Mouse (Mus musculus): ENCODE results near the gene A4gnt. TPM values are rescaled to one million over a fixed set of nuclear protein-coding genes. Genes with fewer than 3 reads are reported as not detected.
A peak's percentile ranks its signal among the peaks of the same experiment; 100 is the strongest.

A4gnt gene
- polyA plus RNA-seq (2015; fragmentation: Nextera tagmentation; extraction: Ambion mirVana) = not detected in 2 replicates

DNA sequence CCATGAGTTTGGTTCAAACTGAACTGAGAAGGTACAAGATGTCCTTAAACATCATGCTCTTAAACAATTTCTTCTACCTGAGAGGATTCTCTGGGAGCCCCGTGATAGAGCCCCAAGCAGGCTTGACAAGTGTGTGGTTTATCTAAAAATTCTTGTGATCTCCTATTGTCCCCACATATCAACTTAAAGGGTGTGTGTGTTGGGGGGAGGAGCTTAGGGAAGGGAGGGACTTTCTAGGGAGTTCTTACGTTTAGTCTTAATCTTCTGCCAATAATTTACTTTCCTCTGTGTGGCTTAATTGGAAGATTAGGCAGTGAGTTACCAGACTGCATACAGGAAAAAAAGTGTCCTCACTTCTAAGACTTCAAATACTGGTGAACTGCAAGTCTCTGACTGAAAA is at the start of gene A4gnt:
Gene A4gnt (plus strand): TSS at position 301 of the 400 bp plus-strand sequence.
- Histone ChIP-seq H3K4me3 (ENCODE audit: low read depth, low read length) (no peak within 1 kb of the TSS), H3K27me3 (ENCODE audit: control insufficient read depth, insufficient read depth, low read depth, low read length) (no peaks in the 10 kb centered on the region), H3K4me1 (ENCODE audit: control insufficient read depth, insufficient read depth, low read length) (no peaks in the 10 kb centered on the region), H3K9me3 (replicated peaks; ENCODE audit: control insufficient read depth, low read length, poor library complexity, severe bottlenecking) (no peaks in the 10 kb centered on the region), H3K4me2 (ENCODE audit: low read length) (no peak within 1 kb of the TSS), H3K9ac (ENCODE audit: low read depth, low read length) (no peak within 1 kb of the TSS), H3K27ac (ENCODE audit: low read length) (no peak within 1 kb of the TSS), H3K36me3 (ENCODE audit: control insufficient read depth, insufficient read depth, low read length) (no peaks in the 10 kb centered on the region)
- WGBS = 48% methylated on average over 2 of the region's 2 CpGs
- ATAC-seq = no peak

- no peak for ATAC-seq
- Histone ChIP-seq H3K4me3 (ENCODE audit: low read depth, low read length) (no peak overlapping the region), H3K27ac (ENCODE audit: low read length) (no peak overlapping the region), H3K4me2 (ENCODE audit: low read length) (no peak overlapping the region), H3K36me3 (ENCODE audit: control insufficient read depth, insufficient read depth, low read length) (no peaks in the 10 kb centered on the region), H3K9me3 (replicated peaks; ENCODE audit: control insufficient read depth, low read length, poor library complexity, severe bottlenecking) (no peaks in the 10 kb centered on the region), H3K4me1 (ENCODE audit: control insufficient read depth, insufficient read depth, low read length) (peaks cover 22% of the 10 kb centered on the region), H3K27me3 (ENCODE audit: control insufficient read depth, insufficient read depth, low read depth, low read length) (no peaks in the 10 kb centered on the region), H3K9ac (ENCODE audit: low read depth, low read length) (no peak overlapping the region)
- WGBS = 33% methylated on average over 11 of the region's 11 CpGs
Measured at GRCm38 (mm10) chr9:99563714-99564113, 48.6 kb upstream of the A4gnt start.

DNA sequence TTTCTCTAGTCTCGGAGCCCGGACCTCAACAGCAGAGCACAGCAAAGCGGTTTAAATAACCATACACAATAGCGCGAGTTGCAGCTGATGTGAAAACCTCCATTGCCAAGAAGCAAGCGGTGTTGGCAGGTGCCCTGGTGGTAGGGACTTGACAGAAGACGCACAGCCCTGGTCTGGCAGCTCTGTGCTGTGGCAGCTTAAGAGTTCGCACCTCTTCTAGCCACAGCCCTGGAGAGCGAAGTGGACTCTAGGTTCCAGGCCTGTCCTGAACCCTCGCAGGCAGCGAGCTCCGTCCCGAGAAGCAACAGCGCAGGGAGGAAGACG is 44.3 kb upstream of the A4gnt start:
- no peaks in the 10 kb centered on the region for H3K36me3 ChIP-seq (ENCODE audit: control insufficient read depth, insufficient read depth, low read length)
- peaks cover 26% of the 10 kb centered on the region for H3K4me1 ChIP-seq (ENCODE audit: control insufficient read depth, insufficient read depth, low read length)
- no peaks in the 10 kb centered on the region for H3K9me3 ChIP-seq (replicated peaks; ENCODE audit: control insufficient read depth, low read length, poor library complexity, severe bottlenecking)
- ATAC-seq = peak; percentile 69
- peak overlapping the region; percentile 82 for H3K4me3 ChIP-seq (ENCODE audit: low read depth, low read length)
- peak overlapping the region; percentile 82 for H3K9ac ChIP-seq (ENCODE audit: low read depth, low read length)
- under 1% methylated on average over 15 of the region's 15 CpGs for WGBS
- no peaks in the 10 kb centered on the region for H3K27me3 ChIP-seq (ENCODE audit: control insufficient read depth, insufficient read depth, low read depth, low read length)
- H3K27ac ChIP-seq (ENCODE audit: low read length) = peak overlapping the region; percentile 95
- H3K4me2 ChIP-seq (ENCODE audit: low read length) = peak overlapping the region; percentile 90

GRCm38 (mm10) chr9:99568347-99569070 is 43.8 kb upstream of the A4gnt start, which contains the start of gene Armc8:
TSS of gene Armc8 (minus strand) at chr9:99568899.
- Histone ChIP-seq H3K4me3 (ENCODE audit: low read depth, low read length) (peak within 1 kb of the TSS; percentile 82), H3K36me3 (ENCODE audit: control insufficient read depth, insufficient read depth, low read length) (no peaks in the 10 kb centered on the region), H3K4me2 (ENCODE audit: low read length) (peak within 1 kb of the TSS; percentile 90), H3K27ac (ENCODE audit: low read length) (peak within 1 kb of the TSS; percentile 95), H3K9me3 (replicated peaks; ENCODE audit: control insufficient read depth, low read length, poor library complexity, severe bottlenecking) (no peaks in the 10 kb centered on the region), H3K27me3 (ENCODE audit: control insufficient read depth, insufficient read depth, low read depth, low read length) (no peaks in the 10 kb centered on the region), H3K4me1 (ENCODE audit: control insufficient read depth, insufficient read depth, low read length) (peaks cover 24% of the 10 kb centered on the region), H3K9ac (ENCODE audit: low read depth, low read length) (peak within 1 kb of the TSS; percentile 82)
- peak; percentile 96 for ATAC-seq
- under 1% methylated on average over 60 of the region's 70 CpGs for WGBS

- Histone ChIP-seq H3K27ac (ENCODE audit: low read length) (peak overlapping the region; percentile 95), H3K4me1 (ENCODE audit: control insufficient read depth, insufficient read depth, low read length) (peaks cover 18% of the 10 kb centered on the region), H3K27me3 (ENCODE audit: control insufficient read depth, insufficient read depth, low read depth, low read length) (no peaks in the 10 kb centered on the region), H3K9me3 (replicated peaks; ENCODE audit: control insufficient read depth, low read length, poor library complexity, severe bottlenecking) (no peaks in the 10 kb centered on the region), H3K4me3 (ENCODE audit: low read depth, low read length) (peak overlapping the region; percentile 82), H3K9ac (ENCODE audit: low read depth, low read length) (peak overlapping the region; percentile 82), H3K4me2 (ENCODE audit: low read length) (peak overlapping the region; percentile 63), H3K36me3 (ENCODE audit: control insufficient read depth, insufficient read depth, low read length) (no peaks in the 10 kb centered on the region)
- ATAC-seq = peak; percentile 52
- 3% methylated on average over 9 of the region's 9 CpGs for WGBS
Measured at GRCm38 (mm10) chr9:99569071-99569397, 43.3 kb upstream of the A4gnt start.

DNA sequence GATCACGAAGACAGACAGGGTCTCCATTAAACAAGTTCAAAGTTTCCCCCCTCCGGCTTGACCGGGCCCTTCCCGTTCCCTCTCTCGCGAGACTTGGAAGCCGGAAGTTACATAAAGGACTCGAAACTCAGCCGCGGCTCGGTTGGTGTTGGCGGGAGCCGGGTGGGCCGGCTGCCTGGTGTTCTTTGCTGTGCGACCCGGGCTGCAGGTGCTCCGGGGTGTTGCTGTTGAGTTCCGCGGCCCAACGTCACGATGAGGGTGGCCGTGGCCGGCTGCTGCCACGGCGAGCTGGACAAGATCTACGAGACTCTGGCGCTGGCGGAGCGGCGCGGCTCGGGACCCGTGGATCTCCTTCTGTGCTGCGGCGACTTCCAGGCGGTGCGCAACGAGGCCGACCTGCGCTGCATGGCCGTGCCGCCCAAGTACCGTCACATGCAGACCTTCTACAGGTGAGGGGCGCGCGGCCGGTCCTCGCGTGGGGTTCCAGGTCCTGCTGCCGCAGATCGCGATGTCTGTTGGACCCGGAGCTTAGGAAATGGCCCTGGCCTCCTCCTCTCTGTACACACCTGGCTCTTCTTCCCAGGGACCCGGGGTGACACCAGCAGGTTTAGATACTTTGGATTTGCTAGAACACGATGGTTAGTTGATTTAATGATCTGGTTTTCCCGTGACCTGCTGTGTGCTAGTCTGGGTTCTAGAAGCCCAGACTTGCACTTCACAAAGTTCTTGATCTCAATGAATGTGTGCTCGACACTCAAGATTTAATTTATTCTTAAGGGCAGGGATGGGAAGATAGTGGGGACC is 36.4 kb upstream of the A4gnt start, which contains the start of gene Dbr1:
Gene Dbr1 (plus strand): TSS at position 123 of the 804 bp plus-strand sequence.
- Histone ChIP-seq H3K27ac (ENCODE audit: low read length) (peak within 1 kb of the TSS; percentile 86), H3K4me1 (ENCODE audit: control insufficient read depth, insufficient read depth, low read length) (peaks cover 15% of the 10 kb centered on the region), H3K9me3 (replicated peaks; ENCODE audit: control insufficient read depth, low read length, poor library complexity, severe bottlenecking) (no peaks in the 10 kb centered on the region), H3K27me3 (ENCODE audit: control insufficient read depth, insufficient read depth, low read depth, low read length) (no peaks in the 10 kb centered on the region), H3K9ac (ENCODE audit: low read depth, low read length) (peak within 1 kb of the TSS; percentile 94), H3K36me3 (ENCODE audit: control insufficient read depth, insufficient read depth, low read length) (0 out of 2 replicates have a peak, but pooled peaks cover 2% of the 10 kb centered on the region), H3K4me3 (ENCODE audit: low read depth, low read length) (peak within 1 kb of the TSS; percentile 98), H3K4me2 (ENCODE audit: low read length) (peak within 1 kb of the TSS; percentile 85)
- ATAC-seq = peak; percentile 95
- under 1% methylated on average over 57 of the region's 57 CpGs for WGBS

GRCm38 (mm10) chr9:99580655-99581054 is 31.6 kb upstream of the A4gnt start:
- H3K27me3 ChIP-seq (ENCODE audit: control insufficient read depth, insufficient read depth, low read depth, low read length) = no peaks in the 10 kb centered on the region
- H3K36me3 ChIP-seq (ENCODE audit: control insufficient read depth, insufficient read depth, low read length) = peaks cover 21% of the 10 kb centered on the region
- H3K27ac ChIP-seq (ENCODE audit: low read length) = no peak overlapping the region
- peaks cover 15% of the 10 kb centered on the region for H3K4me1 ChIP-seq (ENCODE audit: control insufficient read depth, insufficient read depth, low read length)
- no peak overlapping the region for H3K9ac ChIP-seq (ENCODE audit: low read depth, low read length)
- 55% methylated on average over 2 of the region's 2 CpGs for WGBS
- no peak overlapping the region for H3K4me2 ChIP-seq (ENCODE audit: low read length)
- ATAC-seq = no peak
- no peaks in the 10 kb centered on the region for H3K9me3 ChIP-seq (replicated peaks; ENCODE audit: control insufficient read depth, low read length, poor library complexity, severe bottlenecking)
- no peak overlapping the region for H3K4me3 ChIP-seq (ENCODE audit: low read depth, low read length)

DNA sequence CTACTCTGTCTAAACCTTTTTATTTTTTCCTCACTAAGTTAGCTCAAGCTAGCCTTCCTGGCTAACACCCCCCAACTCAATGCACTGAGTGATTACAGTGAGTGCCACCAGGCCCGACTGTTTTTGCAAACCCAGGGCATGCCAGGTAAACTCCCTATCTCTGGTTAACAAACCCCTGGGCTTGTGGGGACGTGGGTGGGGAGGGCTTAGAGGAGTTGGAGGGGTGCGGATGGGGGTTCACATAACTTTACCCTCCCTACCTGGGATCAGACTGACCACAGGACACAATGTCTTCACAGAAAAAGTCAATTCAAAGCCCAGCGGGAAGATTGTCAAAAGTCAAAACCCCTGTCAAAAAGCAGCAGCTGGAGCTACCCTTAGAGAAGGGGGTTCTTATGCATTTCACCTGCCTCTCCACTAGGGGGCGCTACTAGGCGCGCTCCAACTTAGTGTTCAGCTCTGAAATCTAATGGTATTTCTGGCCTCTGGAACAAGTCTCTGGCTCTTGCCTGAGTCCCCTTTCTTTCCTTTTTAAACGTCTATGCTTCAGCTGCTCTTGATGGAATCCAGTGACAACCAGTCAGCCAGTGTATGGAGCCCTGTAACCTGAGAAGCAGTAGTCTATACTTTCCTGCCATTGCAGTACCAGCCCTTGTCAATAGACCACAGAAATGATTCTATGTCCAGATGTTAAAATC is 24.6 kb upstream of the A4gnt start:
- no peak overlapping the region for H3K4me2 ChIP-seq (ENCODE audit: low read length)
- WGBS = 28% methylated on average over 8 of the region's 8 CpGs
- no peaks in the 10 kb centered on the region for H3K27me3 ChIP-seq (ENCODE audit: control insufficient read depth, insufficient read depth, low read depth, low read length)
- H3K36me3 ChIP-seq (ENCODE audit: control insufficient read depth, insufficient read depth, low read length) = peaks cover 13% of the 10 kb centered on the region
- H3K9me3 ChIP-seq (replicated peaks; ENCODE audit: control insufficient read depth, low read length, poor library complexity, severe bottlenecking) = no peaks in the 10 kb centered on the region
- H3K9ac ChIP-seq (ENCODE audit: low read depth, low read length) = no peak overlapping the region
- no peak overlapping the region for H3K27ac ChIP-seq (ENCODE audit: low read length)
- ATAC-seq = no peak
- H3K4me3 ChIP-seq (ENCODE audit: low read depth, low read length) = no peak overlapping the region
- H3K4me1 ChIP-seq (ENCODE audit: control insufficient read depth, insufficient read depth, low read length) = no peaks in the 10 kb centered on the region

Measured in midbrain, embryonic 16.5 days (tissue).